Mouse (Mus musculus) cerebellum, postnatal 36 days (tissue): ENCODE data around the gene Eri3.

ENCODE experiments used
- DNase-seq, 2 experiments: peaks; one replicate each; pipeline ENCODE4 v3.0.0; 2021 to 2022; ENCODE audit warnings: mixed read lengths in 2 of 2

The Eri3 gene

DNA sequence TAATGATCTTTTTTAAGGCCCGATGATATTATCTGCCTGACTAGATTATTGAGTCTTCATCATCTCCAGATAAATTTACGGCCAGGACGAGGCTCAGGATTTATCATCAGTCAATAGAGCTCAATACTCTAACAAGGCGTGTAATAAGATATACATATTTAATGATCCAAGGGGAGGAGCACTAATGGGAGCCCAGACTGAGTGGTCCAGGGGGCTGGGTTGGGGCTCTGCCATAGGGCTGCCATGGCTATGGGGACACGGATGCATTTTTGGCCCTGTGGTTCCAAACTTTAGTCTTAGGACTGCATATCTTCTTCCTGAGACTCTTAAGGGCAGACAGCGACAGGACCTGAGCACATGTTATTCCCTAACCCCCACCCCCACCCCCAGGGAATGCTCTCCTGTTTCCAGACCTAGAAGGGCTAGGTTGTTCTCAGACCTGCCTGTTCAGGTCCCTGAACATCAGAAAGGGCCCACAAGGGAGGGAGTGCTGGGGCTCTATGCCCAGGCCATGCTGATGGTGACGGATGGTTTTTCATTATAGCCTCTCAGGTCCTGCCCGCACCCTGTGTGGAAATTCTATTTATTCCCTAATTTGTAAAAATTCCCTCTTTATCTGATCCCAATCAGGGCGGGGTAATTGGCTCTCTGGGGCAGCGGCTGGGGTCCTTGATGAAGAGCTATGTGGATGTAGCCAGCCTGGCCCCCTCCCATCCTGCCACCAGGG lies 114.4 kb downstream of the Eri3 start:
- no peak for DNase-seq

GRCm38 (mm10) chr4:117665531-117665930 lies 115.4 kb downstream of the Eri3 start:
- peak; percentile 43 to 63 for DNase-seq

- DNase-seq = no peak
These were observed 115.9 kb downstream of the Eri3 start for GRCm38 (mm10) chr4:117666054-117666453.

DNA sequence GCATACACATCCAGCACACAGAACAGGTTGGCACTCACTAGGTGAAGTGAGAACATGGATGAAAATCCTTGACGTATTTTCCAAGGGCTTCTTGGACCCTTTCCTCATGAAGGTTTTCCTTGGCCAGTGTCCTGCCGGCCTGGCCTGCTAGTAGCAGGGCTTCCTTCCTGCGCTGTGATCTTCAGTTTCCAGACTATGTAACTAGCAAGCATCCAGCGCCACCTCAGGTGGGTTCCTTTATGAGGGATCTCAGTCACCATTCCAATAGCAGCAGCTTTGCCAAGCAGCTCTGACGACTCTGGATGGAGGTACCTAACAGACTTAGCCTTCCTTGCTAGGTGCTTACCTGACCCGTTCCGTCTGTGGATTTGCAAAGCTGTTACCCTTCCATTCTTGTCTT lies 119.7 kb downstream of the Eri3 start:
- no peak for DNase-seq

DNA sequence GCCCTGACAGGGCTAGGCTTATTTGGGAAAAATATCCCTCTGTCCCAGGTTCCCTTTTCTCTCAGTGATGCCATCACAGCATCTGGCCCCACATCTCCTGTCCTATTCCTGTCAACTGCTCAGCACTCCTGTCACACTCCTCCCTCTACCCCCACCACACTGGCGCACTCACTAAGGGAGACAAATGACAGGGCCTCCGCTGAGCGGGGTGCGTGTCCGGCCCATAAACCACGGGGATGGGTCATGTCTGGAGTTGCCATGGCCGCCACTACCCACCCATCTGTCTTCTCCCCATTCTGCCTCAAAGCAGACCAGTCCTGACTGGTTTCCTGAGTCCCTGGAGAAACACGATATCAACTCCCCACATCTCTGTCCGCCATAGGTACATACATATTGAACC lies 121.9 kb downstream of the Eri3 start:
- no peak for DNase-seq

- DNase-seq = no peak
These were observed 123.7 kb downstream of the Eri3 start for GRCm38 (mm10) chr4:117673901-117674300.

- peak; percentile 80 to 87 for DNase-seq
These were observed 126.7 kb downstream of the Eri3 start for GRCm38 (mm10) chr4:117676903-117677302.

GRCm38 (mm10) chr4:117680963-117681362 lies 130.8 kb downstream of the Eri3 start:
- DNase-seq = no peak

- DNase-seq = peak; percentile 79 to 88
These were observed 131.8 kb downstream of the Eri3 start, which contains the start of gene Dmap1 for GRCm38 (mm10) chr4:117681931-117682461. Gene Dmap1 (minus strand): TSS chr4:117682273.

DNA sequence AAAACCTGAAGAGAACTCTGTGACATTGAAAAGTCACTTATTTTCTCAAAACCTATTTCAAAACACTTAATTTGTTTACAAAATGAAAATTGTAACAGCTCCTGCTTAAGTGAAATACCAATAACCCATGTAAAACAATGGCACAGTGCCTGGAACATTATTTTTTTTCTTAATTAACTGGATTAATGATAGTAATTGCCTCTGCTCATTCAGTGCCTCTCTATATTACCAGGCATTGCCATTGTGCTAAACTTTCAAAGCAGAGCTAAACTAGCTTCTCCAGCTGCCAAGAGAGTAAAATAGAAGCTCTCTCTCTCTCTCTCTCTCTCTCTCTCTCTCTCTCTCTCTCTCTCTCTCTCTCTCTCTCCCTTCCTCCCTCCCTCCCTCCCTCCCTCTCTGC lies 132.3 kb downstream of the Eri3 start:
- DNase-seq = no peak

GRCm38 (mm10) chr4:117683048-117683768 lies 133.0 kb downstream of the Eri3 start:
- no peak for DNase-seq

DNA sequence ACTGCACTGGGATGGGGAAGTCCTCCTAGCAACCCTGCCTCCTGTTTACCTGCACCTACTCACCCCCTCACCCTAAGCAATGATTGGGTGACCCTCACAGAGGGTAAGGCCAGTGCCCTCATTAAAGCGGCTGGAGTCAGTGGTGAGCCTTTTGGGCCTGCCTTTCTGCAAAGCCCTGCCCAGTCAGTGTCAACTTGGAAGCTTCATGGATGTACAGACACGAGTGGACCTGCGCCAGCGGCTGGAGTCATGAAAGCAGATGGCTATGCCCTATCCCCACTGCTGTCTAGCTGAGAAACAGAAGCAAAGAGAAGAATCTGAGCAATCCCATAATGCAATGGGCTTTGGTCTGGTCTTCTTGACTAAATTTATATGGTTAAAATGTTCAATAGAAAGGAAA lies 136.2 kb downstream of the Eri3 start:
- DNase-seq = no peak

GRCm38 (mm10) chr4:117705361-117705760 lies 155.2 kb downstream of the Eri3 start:
- peak; percentile 31 to 56 for DNase-seq

GRCm38 (mm10) chr4:117708780-117709550 lies 158.8 kb downstream of the Eri3 start:
- DNase-seq = no peak

DNA sequence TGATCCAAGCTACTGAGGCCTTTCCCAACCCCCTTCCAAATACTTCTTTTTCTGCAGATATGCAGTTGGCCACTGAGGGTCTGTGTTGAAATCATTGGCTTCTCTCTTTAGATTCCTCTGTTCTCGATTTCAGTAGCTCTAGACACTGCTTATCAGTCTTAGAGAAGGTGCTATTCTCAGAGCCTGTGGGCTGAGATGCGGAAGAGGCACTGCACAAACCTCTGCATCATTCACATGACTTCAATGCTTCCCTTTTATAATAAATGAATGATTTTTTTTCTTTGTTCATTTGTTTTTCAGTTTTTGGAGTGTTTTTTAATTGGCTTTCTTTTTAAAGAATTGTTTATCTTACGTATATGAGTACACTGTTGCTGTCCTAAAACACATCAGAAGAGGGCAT lies 162.1 kb downstream of the Eri3 start:
- no peak for DNase-seq

GRCm38 (mm10) chr4:117713303-117714098 lies 163.3 kb downstream of the Eri3 start:
- DNase-seq = no peak
